Mouse (Mus musculus) forebrain, embryonic 10.5 days (tissue): ENCODE measurements around the gene Rfwd3. TPM values are rescaled to one million over a fixed set of nuclear protein-coding genes. Genes with fewer than 3 reads are reported as not detected.
"Not testable (repeated sequence)": the region's sequence is repeated elsewhere in the genome, so short reads cannot be mapped to it uniquely, and the experiment has no call there.

Experiments used
- DNase-seq: peaks from one replicate; pipeline ENCODE4 v3.0.0-alpha.2; 2017; ENCODE audit warnings: low spot score; ENCODE audit errors: extremely low spot score
- H3K27ac ChIP-seq: fragments of 300-500 bp; sonication (generic); 2 replicates; pipeline ENCODE4 v1.5.1; 2016; ENCODE audit warnings: mild to moderate bottlenecking
- H3K27me3 ChIP-seq: fragments of 300-500 bp; sonication (generic); 2 replicates; pipeline ENCODE4 v1.6.1; 2016; ENCODE audit warnings: mild to moderate bottlenecking; ENCODE audit not compliant: poor library complexity, severe bottlenecking
- H3K36me3 ChIP-seq: fragments of 300-500 bp; sonication (generic); replicated peaks from 2 replicates; pipeline ENCODE4 v1.6.1; 2016; ENCODE audit warnings: mild to moderate bottlenecking, moderate library complexity
- H3K4me1 ChIP-seq: fragments of 300-500 bp; sonication (generic); 2 replicates; pipeline ENCODE4 v1.6.1; 2016
- H3K4me3 ChIP-seq: fragments of 300-500 bp; sonication (generic); 2 replicates; pipeline ENCODE4 v1.5.1; 2016; ENCODE audit warnings: mild to moderate bottlenecking, moderate library complexity
- H3K9me3 ChIP-seq: fragments of 300-500 bp; sonication (generic); 2 replicates; pipeline ENCODE4 v1.6.1; 2016; ENCODE audit warnings: mild to moderate bottlenecking, moderate library complexity
- WGBS: fragments of 180-500 bp; shearing (Covaris S2); methylation state at CpG from one replicate; pipeline ENCODE4 v1.1.7; 2016; 5-methylcytosine and 5-hydroxymethylcytosine counted together
- polyA plus RNA-seq: library from polyadenylated mRNA; unstranded; fragments of >200 nt; fragmentation: Nextera tagmentation; extraction: Ambion mirVana; gene quantifications from 2 replicates; pipeline ENCODE4 v1.2.1, GENCODE M21; 2016

The Rfwd3 gene
- polyA plus RNA-seq, 1 experiment from 2014 or later: 107 TPM

DNA sequence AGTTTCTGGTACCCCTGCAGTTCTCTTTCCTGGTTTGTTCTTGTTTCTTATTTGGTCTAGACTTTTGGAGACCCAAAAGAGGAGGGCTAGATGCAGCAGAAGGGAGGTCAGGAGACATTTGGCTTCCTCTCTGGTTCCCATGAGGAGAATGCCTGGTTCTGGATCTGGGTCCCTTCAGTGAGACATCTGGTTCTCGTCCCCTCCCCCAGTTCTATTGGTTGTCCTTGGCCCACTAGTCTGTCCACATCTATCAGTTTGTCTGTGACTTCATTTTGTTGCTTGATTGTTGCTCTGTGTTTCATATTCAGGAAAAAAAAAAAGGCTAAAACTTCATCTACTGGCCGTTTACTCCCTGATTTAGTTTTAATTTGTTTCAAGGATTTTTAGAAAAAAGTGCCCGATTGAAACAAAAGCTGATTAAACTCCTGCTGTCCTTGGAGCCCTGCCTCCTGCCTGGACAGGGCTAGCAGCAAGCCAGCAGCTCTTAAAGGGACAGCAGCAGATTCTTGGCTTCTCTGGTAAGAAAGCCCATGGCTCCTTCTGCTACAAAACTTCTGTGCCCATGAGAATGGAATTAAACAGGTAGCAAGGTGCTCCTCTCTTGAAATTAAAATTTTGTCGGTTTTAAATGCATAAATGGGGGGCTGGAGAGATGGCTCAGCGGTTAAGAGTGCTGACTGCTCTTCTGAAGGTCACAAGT is 5.2 kb upstream of the Rfwd3 start:
- 27% methylated on average over 5 of the region's 5 CpGs for WGBS
- H3K27me3 ChIP-seq: no peaks in the 10 kb centered on the region
- DNase-seq: no peak
- H3K4me1 ChIP-seq: 0 out of 2 replicates have a peak, but pooled peaks cover 6% of the 10 kb centered on the region
- H3K36me3 ChIP-seq: no peaks in the 10 kb centered on the region
- 0 out of 2 replicates have a peak overlapping the region, but pooled peaks have one; percentile 30 for H3K27ac ChIP-seq
- no peaks in the 10 kb centered on the region for H3K9me3 ChIP-seq
- no peak overlapping the region for H3K4me3 ChIP-seq

DNA sequence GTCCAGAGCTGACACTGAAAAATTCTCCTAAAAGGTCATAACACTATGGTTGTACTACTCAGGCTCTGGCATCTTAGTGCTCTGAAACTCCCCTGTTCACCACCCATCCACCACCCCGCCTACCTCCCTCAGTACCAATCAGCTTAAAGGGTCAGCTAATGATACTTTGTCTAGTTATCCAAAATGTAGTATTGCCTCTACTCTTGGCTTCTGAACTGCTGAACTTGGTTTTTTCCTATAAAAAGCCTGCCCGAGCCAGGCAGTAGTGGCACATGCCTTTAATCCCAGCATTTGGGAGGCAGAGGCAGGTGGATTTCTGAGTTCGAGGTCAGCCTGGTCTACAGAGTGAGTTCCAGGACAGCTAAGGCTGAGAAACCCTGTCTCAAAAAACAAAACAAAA is 4.3 kb upstream of the Rfwd3 start:
- H3K9me3 ChIP-seq: no peaks in the 10 kb centered on the region
- no peak overlapping the region for H3K4me3 ChIP-seq
- H3K36me3 ChIP-seq: no peaks in the 10 kb centered on the region
- no peaks in the 10 kb centered on the region for H3K27me3 ChIP-seq
- 92% methylated on average over 3 of the region's 3 CpGs for WGBS
- no peak for DNase-seq
- H3K27ac ChIP-seq: no peak overlapping the region
- 0 out of 2 replicates have a peak, but pooled peaks cover 6% of the 10 kb centered on the region for H3K4me1 ChIP-seq

DNA sequence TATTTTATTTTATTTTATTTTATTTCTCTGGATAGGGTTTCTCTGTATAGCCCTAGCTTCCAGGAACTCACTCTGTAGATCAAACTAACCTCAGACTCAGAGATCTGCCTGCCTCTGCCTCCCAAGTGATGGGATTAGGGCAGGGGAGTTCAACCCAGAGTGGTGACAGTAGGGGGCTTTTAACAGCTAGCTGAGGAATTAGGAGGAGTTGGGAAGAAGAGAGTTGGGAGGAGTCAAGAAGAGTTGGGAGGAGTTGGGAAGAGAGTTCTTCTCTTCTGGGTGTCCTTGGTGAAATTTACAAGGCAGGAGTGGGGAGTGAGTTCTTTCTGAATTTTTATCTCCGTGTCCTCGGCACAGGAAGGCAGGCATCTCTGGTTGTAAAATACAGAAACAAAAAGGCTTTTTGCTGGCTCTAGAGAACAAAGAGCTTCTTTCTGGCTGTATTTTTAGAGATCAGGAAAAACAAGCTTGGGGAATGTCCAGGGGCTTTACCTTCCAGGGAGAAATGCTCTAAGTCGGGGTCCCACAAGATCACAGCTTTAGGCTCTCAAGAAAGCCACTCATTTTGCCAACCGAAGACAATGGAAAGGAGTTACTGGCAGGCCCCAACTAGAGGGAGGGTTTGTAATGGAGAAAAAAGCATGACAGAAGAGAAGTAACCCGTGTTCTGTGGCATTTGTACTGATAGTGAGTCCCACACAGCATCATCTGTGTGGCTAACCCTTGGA is 3.2 kb upstream of the Rfwd3 start:
- not testable (repeated sequence) for H3K4me3 ChIP-seq, H3K36me3 ChIP-seq, H3K9me3 ChIP-seq, DNase-seq, H3K27ac ChIP-seq, H3K27me3 ChIP-seq
- H3K4me1 ChIP-seq: peaks cover 16% of the 10 kb centered on the region
- WGBS: 87% methylated on average over 5 of the region's 5 CpGs

DNA sequence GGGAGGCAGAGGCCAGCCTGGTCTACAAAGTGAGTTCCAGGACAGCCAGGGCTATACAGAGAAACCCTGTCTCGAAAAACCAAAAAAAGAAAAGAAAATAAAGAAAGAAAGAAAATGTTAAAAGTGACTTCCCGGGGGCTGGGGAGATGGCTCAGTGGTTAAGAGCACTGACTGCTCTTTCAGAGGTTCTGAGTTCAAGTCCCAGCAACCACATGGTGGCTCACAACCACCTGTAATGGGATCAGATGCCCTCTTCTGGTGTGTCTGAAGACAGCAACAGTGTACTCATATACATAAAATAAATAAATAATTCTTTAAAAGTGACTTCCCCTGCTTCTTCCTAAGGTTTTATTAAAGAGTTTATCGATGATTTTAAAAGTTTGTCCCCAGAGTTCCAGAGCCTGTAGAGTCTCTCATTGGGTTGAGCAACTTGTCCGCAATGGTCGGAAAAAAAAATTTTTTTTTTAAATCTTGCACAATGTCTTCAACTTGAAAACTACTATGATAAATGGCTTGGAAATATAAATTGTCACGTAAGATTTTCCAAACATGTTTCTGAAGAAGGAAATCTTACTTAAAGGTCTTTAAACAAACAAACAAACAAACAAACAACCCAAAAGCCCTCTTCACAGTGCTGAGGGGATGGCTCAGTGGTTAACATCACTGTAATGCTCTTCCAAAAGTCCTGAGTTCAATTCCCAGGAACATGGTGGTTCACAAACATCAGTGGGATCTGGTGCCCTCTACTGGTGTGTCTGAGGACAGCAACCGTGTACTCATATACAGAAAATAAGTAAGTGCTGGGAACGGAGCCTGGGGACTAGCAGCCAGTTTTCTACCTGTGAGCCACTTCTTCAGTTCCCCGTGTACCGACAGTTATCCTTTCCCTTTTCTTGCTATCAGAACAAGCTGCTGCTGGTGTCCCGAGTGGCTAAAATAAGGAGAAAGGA is 850 bp upstream of the Rfwd3 start:
- Histone ChIP-seq H3K27me3 (no peaks in the 10 kb centered on the region), H3K4me1 (peaks cover 21% of the 10 kb centered on the region), H3K27ac (peak overlapping the region; percentile 99), H3K9me3 (no peaks in the 10 kb centered on the region), H3K36me3 (peaks cover 16% of the 10 kb centered on the region), H3K4me3 (peak overlapping the region; percentile 94)
- no peak for DNase-seq
- 68% methylated on average over 11 of the region's 11 CpGs for WGBS

DNA sequence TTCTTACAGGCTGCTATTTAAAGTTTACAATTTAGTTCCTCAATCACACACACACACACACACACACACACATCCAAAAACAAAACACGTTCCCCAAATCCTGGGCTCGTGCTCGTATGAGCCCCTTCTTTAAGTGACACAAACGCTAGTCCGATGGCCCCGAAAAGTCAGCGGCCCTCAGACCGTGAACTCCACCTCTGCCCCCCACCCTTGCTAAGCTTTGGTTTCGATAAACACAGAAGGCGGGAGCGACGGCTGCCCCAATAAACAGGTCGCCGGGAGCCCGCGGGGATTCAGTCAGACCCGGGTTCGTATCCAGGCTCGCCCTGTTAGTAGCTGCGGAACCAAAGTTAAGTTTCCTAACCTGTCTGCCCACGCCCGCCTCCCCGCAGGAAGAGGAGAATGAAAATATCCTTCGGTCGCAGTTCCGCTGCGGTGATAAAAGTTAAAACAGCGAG is 630 bp downstream of the Rfwd3 start:
- Histone ChIP-seq H3K27me3 (no peaks in the 10 kb centered on the region), H3K27ac (peak overlapping the region; percentile 99), H3K9me3 (no peaks in the 10 kb centered on the region), H3K36me3 (peaks cover 29% of the 10 kb centered on the region), H3K4me3 (peak overlapping the region; percentile 94), H3K4me1 (peaks cover 16% of the 10 kb centered on the region)
- WGBS: under 1% methylated on average over 28 of the region's 28 CpGs
- DNase-seq: peak; percentile 60

DNA sequence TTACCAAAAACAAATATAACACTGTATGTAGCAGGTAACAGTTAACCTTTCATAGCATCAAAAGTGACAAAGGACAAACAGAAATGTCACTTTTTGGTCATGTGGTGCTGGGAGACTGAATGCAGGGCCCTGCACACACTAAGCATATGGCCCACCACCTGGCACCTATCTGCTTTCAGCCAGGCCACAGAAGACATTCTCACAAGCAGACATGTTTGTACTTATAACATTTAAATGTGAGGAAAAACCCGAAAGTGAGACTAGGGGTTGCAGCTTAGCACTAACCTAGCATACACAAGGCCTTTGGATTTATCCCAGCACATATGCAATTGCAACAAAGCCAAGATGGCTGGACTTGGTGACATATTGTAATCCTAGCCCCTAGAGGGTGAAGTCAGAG is 2.0 kb downstream of the Rfwd3 start:
- Histone ChIP-seq H3K4me3 (peak overlapping the region; percentile 94), H3K27ac (no peak overlapping the region), H3K9me3 (no peaks in the 10 kb centered on the region), H3K4me1 (peaks cover 16% of the 10 kb centered on the region), H3K27me3 (no peaks in the 10 kb centered on the region), H3K36me3 (peaks cover 43% of the 10 kb centered on the region)
- 90% methylated on average over 1 of the region's 1 CpGs for WGBS
- DNase-seq: no peak

DNA sequence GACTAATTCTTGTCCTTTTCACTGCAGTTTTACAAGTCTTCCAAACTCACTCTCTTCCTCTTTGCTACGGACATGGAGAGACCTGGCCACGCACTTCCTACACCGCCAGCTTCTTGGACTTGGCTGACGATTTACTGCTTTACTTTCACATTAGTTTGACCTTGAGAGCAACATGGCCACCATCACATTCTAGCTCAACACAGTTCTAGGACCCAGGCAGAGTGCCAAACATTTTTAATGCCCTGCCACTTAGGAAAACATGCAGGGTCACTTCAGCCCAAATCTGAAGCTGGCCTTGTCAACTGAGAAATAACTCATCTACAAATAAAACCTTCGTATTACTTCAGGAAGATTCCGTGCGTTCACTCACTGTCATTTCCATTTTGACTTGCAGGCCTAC is 8.3 kb downstream of the Rfwd3 start:
- 96% methylated on average over 7 of the region's 7 CpGs for WGBS
- H3K4me3 ChIP-seq: no peak overlapping the region
- peaks cover 98% of the 10 kb centered on the region for H3K36me3 ChIP-seq
- H3K27me3 ChIP-seq: no peaks in the 10 kb centered on the region
- no peaks in the 10 kb centered on the region for H3K4me1 ChIP-seq
- no peak for DNase-seq
- H3K27ac ChIP-seq: no peak overlapping the region
- no peaks in the 10 kb centered on the region for H3K9me3 ChIP-seq

DNA sequence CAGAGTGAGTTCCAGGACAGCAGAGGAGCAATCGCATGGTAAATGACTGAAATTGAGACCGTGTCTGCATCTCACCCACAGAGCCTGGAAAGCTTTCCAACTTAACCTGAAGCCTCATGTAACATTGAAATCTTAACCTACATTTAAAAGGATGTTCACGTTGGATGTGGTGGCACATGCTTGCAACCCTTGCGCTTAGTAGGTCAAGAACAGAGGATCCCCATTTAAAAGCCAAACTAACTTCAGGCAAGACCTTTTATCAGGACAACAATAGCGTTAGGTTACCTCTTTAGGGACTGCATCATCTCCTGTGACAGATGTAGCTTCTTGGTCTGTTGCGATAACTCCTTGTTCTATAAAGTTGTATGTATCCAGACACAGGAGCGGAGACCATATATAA is 9.4 kb downstream of the Rfwd3 start:
- DNase-seq: no peak
- peaks cover 99% of the 10 kb centered on the region for H3K36me3 ChIP-seq
- WGBS: 93% methylated on average over 7 of the region's 7 CpGs

DNA sequence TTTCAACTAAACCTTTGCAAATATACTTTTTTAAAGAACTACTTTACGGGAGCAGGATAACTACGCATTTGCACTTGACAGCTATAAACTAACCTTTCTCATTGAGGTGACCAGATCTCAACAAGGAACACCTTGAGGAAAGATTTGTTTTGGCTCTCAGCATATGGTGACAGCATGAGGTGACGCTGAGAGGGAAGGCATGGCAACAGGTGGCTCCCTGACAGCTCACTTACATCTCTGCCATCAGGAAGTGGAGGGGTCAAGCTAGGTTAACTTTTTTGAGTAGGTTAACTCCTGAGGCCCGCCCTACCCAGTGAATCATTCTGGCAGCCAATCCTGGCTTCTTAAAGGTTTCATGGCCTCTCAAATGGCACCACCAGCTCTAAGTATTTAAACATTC is 14.4 kb downstream of the Rfwd3 start:
- WGBS: 94% methylated on average over 4 of the region's 4 CpGs
- H3K27ac ChIP-seq: no peak overlapping the region
- H3K27me3 ChIP-seq: no peaks in the 10 kb centered on the region
- DNase-seq: no peak
- H3K4me3 ChIP-seq: no peak overlapping the region
- peaks cover 99% of the 10 kb centered on the region for H3K36me3 ChIP-seq
- H3K9me3 ChIP-seq: no peaks in the 10 kb centered on the region
- H3K4me1 ChIP-seq: no peaks in the 10 kb centered on the region

More for the DNA sequence above, 9.4 kb downstream of the Rfwd3 start:
- no peaks in the 10 kb centered on the region for H3K27me3 ChIP-seq
- no peak overlapping the region for H3K27ac ChIP-seq
- H3K9me3 ChIP-seq: no peaks in the 10 kb centered on the region
- H3K4me3 ChIP-seq: no peak overlapping the region
- no peaks in the 10 kb centered on the region for H3K4me1 ChIP-seq

DNA sequence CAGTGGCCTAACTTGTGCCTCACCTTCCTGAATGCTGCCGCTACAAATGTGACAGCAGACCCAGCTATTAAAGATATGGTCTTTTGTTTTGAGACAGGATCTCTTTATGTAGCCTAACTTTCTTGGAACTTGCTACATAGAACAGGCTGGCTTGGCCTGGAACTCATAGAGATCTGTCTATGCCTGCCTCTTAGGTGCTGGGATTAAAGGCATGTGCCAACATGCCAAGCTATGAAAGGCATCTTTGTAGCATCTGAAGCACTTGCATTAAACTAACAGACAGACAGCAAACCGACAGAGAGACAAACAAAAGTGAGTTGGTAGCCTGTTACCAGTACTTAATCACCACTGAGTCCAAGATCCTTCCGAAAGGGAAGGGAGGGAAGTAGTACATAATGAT is 17.9 kb downstream of the Rfwd3 start:
- WGBS: 92% methylated on average over 3 of the region's 3 CpGs
- H3K36me3 ChIP-seq: peaks cover 99% of the 10 kb centered on the region
- H3K27me3 ChIP-seq: no peaks in the 10 kb centered on the region
- H3K4me3 ChIP-seq: no peak overlapping the region
- no peaks in the 10 kb centered on the region for H3K4me1 ChIP-seq
- DNase-seq: no peak
- H3K27ac ChIP-seq: no peak overlapping the region
- no peaks in the 10 kb centered on the region for H3K9me3 ChIP-seq

DNA sequence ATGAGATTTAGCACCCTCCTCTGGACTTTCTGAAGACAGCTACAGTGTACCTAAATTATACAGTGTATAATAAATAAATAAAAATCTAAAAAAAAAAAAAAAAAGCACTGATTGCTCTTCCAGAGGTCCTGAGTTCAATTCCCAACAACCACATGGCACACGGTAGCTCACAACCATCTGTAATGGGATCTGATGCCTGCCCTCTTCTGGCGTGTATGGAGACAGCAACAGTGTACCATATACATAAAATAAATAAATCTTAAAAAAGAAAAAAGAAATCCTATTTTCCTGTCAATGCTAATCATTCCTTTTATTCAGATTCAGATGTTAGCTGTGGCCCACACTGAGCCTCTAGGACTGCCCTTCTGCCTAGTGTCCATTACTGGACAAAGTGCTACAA is 31.7 kb downstream of the Rfwd3 start:
- Histone ChIP-seq H3K27ac (no peak overlapping the region), H3K4me1 (no peaks in the 10 kb centered on the region), H3K4me3 (no peak overlapping the region), H3K9me3 (no peaks in the 10 kb centered on the region), H3K36me3 (peaks cover 35% of the 10 kb centered on the region), H3K27me3 (no peaks in the 10 kb centered on the region)
- no peak for DNase-seq
- WGBS: 84% methylated on average over 2 of the region's 2 CpGs

DNA sequence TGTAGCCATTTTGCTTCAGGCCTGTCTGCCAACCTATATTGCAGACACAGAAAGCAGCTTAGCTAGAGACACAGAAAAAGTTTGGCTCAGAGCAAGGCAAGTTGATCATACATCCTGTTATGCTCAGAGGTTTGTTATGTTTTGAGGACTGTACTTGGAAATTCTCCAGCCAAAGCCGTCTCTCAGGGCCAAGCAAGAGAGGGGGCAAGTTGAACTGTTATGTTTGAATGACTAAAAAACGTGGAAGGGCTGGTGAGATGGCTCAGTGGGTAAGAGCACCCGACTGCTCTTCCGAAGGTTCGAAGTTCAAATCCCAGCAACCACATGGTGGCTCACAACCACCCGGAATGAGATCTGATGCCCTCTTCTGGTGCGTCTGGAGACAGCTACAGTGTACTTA is 33.9 kb downstream of the Rfwd3 start:
- peaks cover 18% of the 10 kb centered on the region for H3K36me3 ChIP-seq
- not testable (repeated sequence) for H3K27ac ChIP-seq, H3K4me3 ChIP-seq, H3K9me3 ChIP-seq, H3K4me1 ChIP-seq, H3K27me3 ChIP-seq, DNase-seq
- 77% methylated on average over 7 of the region's 7 CpGs for WGBS
